Mouse (Mus musculus): ENCODE results near the gene Vsx1. TPM values are rescaled to one million over a fixed set of nuclear protein-coding genes. Genes with fewer than 3 reads are reported as not detected.
A peak's percentile ranks its signal among the peaks of the same experiment; 100 is the strongest.

Vsx1 gene
- total and polyA plus RNA-seq, 3 experiments = not detected

- TF ChIP-seq GABPA (IDR thresholded peaks at IDR 0.05; ENCODE audit: insufficient replicate concordance, low read depth, low read length) = no peak
- peak; percentile 45; the same call in 1 of the 2 replicates for TF ChIP-seq MXI1 (IDR thresholded peaks at IDR 0.05; ENCODE audit: low read depth, low read length)
- TF ChIP-seq ZNF384 (IDR thresholded peaks at IDR 0.05; ENCODE audit: low read depth, low read length) = no peak
- peak; percentile 47; the same call in 1 of the 2 replicates for TF ChIP-seq NELFE (IDR thresholded peaks at IDR 0.05; ENCODE audit: low read depth, low read length)
- TF ChIP-seq ZKSCAN1 (IDR thresholded peaks at IDR 0.05; ENCODE audit: borderline replicate concordance, low read depth, low read length) = no peak
- no peak for TF ChIP-seq HCFC1 (IDR thresholded peaks at IDR 0.05; ENCODE audit: low read depth, low read length)
- TF ChIP-seq TCF12 (IDR thresholded peaks at IDR 0.05; ENCODE audit: low read depth, low read length) = 0 out of 2 replicates have a peak, but pooled peaks have one; percentile 44
- 0 out of 2 replicates have a peak, but pooled peaks have one; percentile 15 for TF ChIP-seq CHD1 (IDR thresholded peaks at IDR 0.05; ENCODE audit: low read depth, low read length)
- TF ChIP-seq ELF1 (IDR thresholded peaks at IDR 0.05; ENCODE audit: low read depth, low read length) = no peak
- TF ChIP-seq SIN3A (IDR thresholded peaks at IDR 0.05; ENCODE audit: low read length) = peak; percentile 59; the same call in 1 of the 2 replicates
- TF ChIP-seq E2F4 (IDR thresholded peaks at IDR 0.05; ENCODE audit: insufficient replicate concordance, low read depth, low read length) = no peak
Observed at GRCm38 (mm10) chr2:150674900-150675299, 14.3 kb downstream of the Vsx1 start (continued).

GRCm38 (mm10) chr2:150673929-150674328, 15.2 kb downstream of the Vsx1 start:
- H3K36me3 ChIP-seq (replicated peaks in 1 of 2; ENCODE audit: control insufficient read depth in 1 of 2, insufficient read depth in 1 of 2, low read length in 1 of 2) = no peaks in the 10 kb centered on the region
- peak; percentile 64 for DNase-seq (ENCODE audit: extremely low read depth)
- no peak overlapping the region for H3K9ac ChIP-seq (ENCODE audit: insufficient read depth, low read depth)
- TF ChIP-seq NELFE (IDR thresholded peaks at IDR 0.05; ENCODE audit: low read depth, low read length) = no peak
- TF ChIP-seq ELF1 (IDR thresholded peaks at IDR 0.05; ENCODE audit: low read depth, low read length) = 0 out of 2 replicates have a peak, but pooled peaks have one; percentile 13
- no peaks in the 10 kb centered on the region for H3K27me3 ChIP-seq (replicated peaks)
- no peak overlapping the region for H3K4me2 ChIP-seq (ENCODE audit: insufficient read depth, low read depth, poor library complexity, severe bottlenecking)
- dilution Hi-C loops (cut with MboI; ENCODE audit: extremely low pct_ligation_motif_present, extremely low pct_unique_long_range_greater_than_20kb, low sequenced_read_pairs) = no loop called here
- 0 out of 2 replicates have a peak overlapping the region, but pooled peaks have one; percentile 5 for H3K27ac ChIP-seq (ENCODE audit: insufficient read depth, low read depth)
- H3K79me2 ChIP-seq (replicated peaks; ENCODE audit: control insufficient read depth, extremely low read depth, insufficient read depth, poor library complexity, severe bottlenecking) = no peaks in the 10 kb centered on the region
- H3K4me1 ChIP-seq (ENCODE audit: control insufficient read depth in 1 of 2, insufficient read depth in 2 of 2) = peaks cover 15 to 63% of the 10 kb centered on the region in 2 experiments
- no peak overlapping the region for H3K4me3 ChIP-seq (replicated peaks in 1 of 3; ENCODE audit: low read depth in 2 of 3, low read length in 2 of 3, poor library complexity in 1 of 3)
- H3K9me3 ChIP-seq (replicated peaks; ENCODE audit: low read length) = no peaks in the 10 kb centered on the region
- in situ Hi-C loops (cut with MboI; ENCODE audit: low pct_ligation_motif_present, low pct_unique_long_range_greater_than_20kb, low sequenced_read_pairs) = loop anchor here (5.0 kb wide), 3 partner anchors 67 to 107 kb away; partner anchors contain the start of genes Apmap and Entpd6

GRCm38 (mm10) chr2:150671609-150672290, 17.4 kb downstream of the Vsx1 start:
- TF ChIP-seq RCOR1 (conservative IDR thresholded peaks at IDR 0.05; ENCODE audit: low read depth, low read length) (no peak), ETS1 (conservative IDR thresholded peaks at IDR 0.05; ENCODE audit: low read depth, low read length) (no peak), MAFK (IDR thresholded peaks at IDR 0.05; ENCODE audit: insufficient replicate concordance, low read length) (no peak), CHD2 (IDR thresholded peaks at IDR 0.05; ENCODE audit: low read length) (no peak), MXI1 (IDR thresholded peaks at IDR 0.05; ENCODE audit: low read depth, low read length) (no peak), CTCF (conservative IDR thresholded peaks at IDR 0.05 in 1 of 2, IDR thresholded peaks at IDR 0.05 in 1 of 2; ENCODE audit: low read depth in 2 of 2, low read length in 2 of 2) (no peak), USF1 (IDR thresholded peaks at IDR 0.05; ENCODE audit: low read depth, low read length) (no peak), ELF1 (IDR thresholded peaks at IDR 0.05; ENCODE audit: low read depth, low read length) (no peak), MYC (IDR thresholded peaks at IDR 0.05; ENCODE audit: low read depth, low read length) (no peak), CHD1 (IDR thresholded peaks at IDR 0.05; ENCODE audit: low read depth, low read length) (no peak), E2F4 (IDR thresholded peaks at IDR 0.05; ENCODE audit: insufficient replicate concordance, low read depth, low read length) (no peak)
- Histone ChIP-seq H3K27me3 (replicated peaks) (no peaks in the 10 kb centered on the region), H3K9ac (ENCODE audit: insufficient read depth, low read depth) (no peak overlapping the region), H3K36me3 (replicated peaks in 1 of 2; ENCODE audit: control insufficient read depth in 1 of 2, insufficient read depth in 1 of 2, low read length in 1 of 2) (no peaks in the 10 kb centered on the region), H3K4me1 (ENCODE audit: control insufficient read depth in 1 of 2, insufficient read depth in 2 of 2) (peaks cover 15 to 81% of the 10 kb centered on the region in 2 experiments), H3K4me2 (ENCODE audit: insufficient read depth, low read depth, poor library complexity, severe bottlenecking) (no peak overlapping the region), H3K79me2 (replicated peaks; ENCODE audit: control insufficient read depth, extremely low read depth, insufficient read depth, poor library complexity, severe bottlenecking) (no peaks in the 10 kb centered on the region), H3K27ac (ENCODE audit: insufficient read depth, low read depth) (no peak overlapping the region), H3K4me3 (replicated peaks in 1 of 3; ENCODE audit: low read depth in 2 of 3, low read length in 2 of 3, poor library complexity in 1 of 3) (no peak overlapping the region), H3K9me3 (replicated peaks; ENCODE audit: low read length) (peaks cover 3% of the 10 kb centered on the region)
- DNase-seq (ENCODE audit: extremely low read depth) = no peak
- dilution Hi-C loops (cut with MboI; ENCODE audit: extremely low pct_ligation_motif_present, extremely low pct_unique_long_range_greater_than_20kb, low sequenced_read_pairs) = no loop called here
- in situ Hi-C loops (cut with MboI; ENCODE audit: low pct_ligation_motif_present, low pct_unique_long_range_greater_than_20kb, low sequenced_read_pairs) = loop anchor here (5.0 kb wide), 3 partner anchors 64 to 104 kb away; partner anchors contain the start of genes Apmap and Entpd6
